Mouse (Mus musculus) heart, adult 9 months (tissue): Measurements from ENCODE around the gene Smpdl3b.

Source experiments
- DNase-seq, 2 experiments: peaks; one replicate each; pipeline ENCODE4 v3.0.0; 2022; ENCODE audit warnings: low spot score in 2 of 2

Gene Smpdl3b

GRCm38 (mm10) chr4:132734766-132735165, 22.3 kb downstream of the Smpdl3b start:
- no peak for DNase-seq

GRCm38 (mm10) chr4:132733071-132733770, 23.8 kb downstream of the Smpdl3b start:
- DNase-seq: no peak

GRCm38 (mm10) chr4:132732148-132732684, 24.8 kb downstream of the Smpdl3b start, which contains the start of gene Xkr8:
Gene Xkr8, minus strand, starts transcription at chr4:132732546.
- peak; percentile 88 to 89 for DNase-seq

- no peak for DNase-seq
These were observed 25.4 kb downstream of the Smpdl3b start for GRCm38 (mm10) chr4:132731616-132732015.

GRCm38 (mm10) chr4:132728233-132728632, 28.8 kb downstream of the Smpdl3b start:
- no peak for DNase-seq

GRCm38 (mm10) chr4:132718251-132718650, 38.8 kb downstream of the Smpdl3b start:
- DNase-seq: no peak

- no peak for DNase-seq
These were observed 43.9 kb downstream of the Smpdl3b start for GRCm38 (mm10) chr4:132713181-132713580.

GRCm38 (mm10) chr4:132706885-132707284, 50.2 kb downstream of the Smpdl3b start:
- no peak for DNase-seq

- no peak for DNase-seq
These were observed 55.0 kb downstream of the Smpdl3b start for GRCm38 (mm10) chr4:132702076-132702475.

GRCm38 (mm10) chr4:132693366-132693765, 63.7 kb downstream of the Smpdl3b start:
- no peak for DNase-seq

- DNase-seq: no peak
These were observed 67.4 kb downstream of the Smpdl3b start for GRCm38 (mm10) chr4:132689634-132690033.
